Mouse (Mus musculus) forebrain, embryonic 12.5 days (tissue): Measurements from ENCODE around the gene D630039A03Rik. TPM values are rescaled to one million over a fixed set of nuclear protein-coding genes. Genes with fewer than 3 reads are reported as not detected.

ENCODE experiments used
- polyA plus RNA-seq: library from polyadenylated mRNA; unstranded; fragments of >200 nt; fragmentation: Nextera tagmentation; extraction: Ambion mirVana; gene quantifications from 2 replicates; pipeline ENCODE4 v1.2.1, GENCODE M21; 2016

The D630039A03Rik gene
- polyA plus RNA-seq, 1 experiment from 2014 or later, result not detected

Other genes with a start within 250 kb of the D630039A03Rik start
- 12.4 and 12.5 TPM in 2 replicates for gene Akap2, start 198.6 kb downstream of the D630039A03Rik start, polyA plus RNA-seq
- gene Txn1, start 40.1 kb upstream of the D630039A03Rik start, polyA plus RNA-seq, result 379 and 381 TPM in 2 replicates
- not detected in 2 replicates for gene Txndc8, start 92.8 kb upstream of the D630039A03Rik start, polyA plus RNA-seq